Mouse (Mus musculus): ENCODE data around the gene Gm49601. TPM values are rescaled to one million over a fixed set of nuclear protein-coding genes. Genes with fewer than 3 reads are reported as not detected.

Gm49601 gene
- polyA plus RNA-seq, 1 experiment: not detected

- TF ChIP-seq GATA1 (IDR thresholded peaks at IDR 0.05; ENCODE audit: low read length): no peak
Observed at GRCm38 (mm10) chr16:18593930-18594329, 32.3 kb downstream of the Gm49601 start.

GRCm38 (mm10) chr16:18591047-18592018, 34.9 kb downstream of the Gm49601 start:
- no peak for TF ChIP-seq GATA1 (IDR thresholded peaks at IDR 0.05; ENCODE audit: low read length)

- TF ChIP-seq GATA1 (IDR thresholded peaks at IDR 0.05; ENCODE audit: low read length): no peak
Observed at GRCm38 (mm10) chr16:18589804-18590790, 36.1 kb downstream of the Gm49601 start, which contains the start of gene Tbx1. Tbx1 (minus strand) TSS chr16:18590671.

- TF ChIP-seq GATA1 (IDR thresholded peaks at IDR 0.05; ENCODE audit: low read length): no peak
Observed at GRCm38 (mm10) chr16:18589080-18589621, 37.1 kb downstream of the Gm49601 start.

GRCm38 (mm10) chr16:18588738-18589055, 37.5 kb downstream of the Gm49601 start:
- no peak for TF ChIP-seq GATA1 (IDR thresholded peaks at IDR 0.05; ENCODE audit: low read length)

- no peak for TF ChIP-seq GATA1 (IDR thresholded peaks at IDR 0.05; ENCODE audit: low read length)
Observed at GRCm38 (mm10) chr16:18587847-18588737, 38.1 kb downstream of the Gm49601 start.

- TF ChIP-seq GATA1 (IDR thresholded peaks at IDR 0.05; ENCODE audit: low read length): no peak
Observed at GRCm38 (mm10) chr16:18586906-18587546, 39.2 kb downstream of the Gm49601 start.

GRCm38 (mm10) chr16:18586076-18586905, 39.9 kb downstream of the Gm49601 start:
- no peak for TF ChIP-seq GATA1 (IDR thresholded peaks at IDR 0.05; ENCODE audit: low read length)

GRCm38 (mm10) chr16:18585676-18586075, 40.6 kb downstream of the Gm49601 start:
- no peak for TF ChIP-seq GATA1 (IDR thresholded peaks at IDR 0.05; ENCODE audit: low read length)

GRCm38 (mm10) chr16:18584901-18585510, 41.2 kb downstream of the Gm49601 start:
- no peak for TF ChIP-seq GATA1 (IDR thresholded peaks at IDR 0.05; ENCODE audit: low read length)

- TF ChIP-seq GATA1 (IDR thresholded peaks at IDR 0.05; ENCODE audit: low read length): no peak
Observed at GRCm38 (mm10) chr16:18583673-18584357, 42.4 kb downstream of the Gm49601 start.

- TF ChIP-seq GATA1 (IDR thresholded peaks at IDR 0.05; ENCODE audit: low read length): no peak
Observed at GRCm38 (mm10) chr16:18583169-18583568, 43.1 kb downstream of the Gm49601 start.

All from G1E-ER4 (cell line).